Mouse (Mus musculus) heart, postnatal 10 days (tissue): ENCODE measurements at regions not wholly inside any gene's neighbourhood (a gene's known extent, or its start where the extent isn't known, plus 50 kb on each side); places are given as distances from the start of the nearest gene placed in this dataset.

ENCODE experiments used
- DNase-seq, 2 experiments: peaks; one replicate each; pipeline ENCODE4 v3.0.0; 2021
- intact Hi-C: fragments of 180-260 bp; cut with DNase I; formaldehyde crosslinking; loops from one replicate; pipeline ENCODE4 v1.15.1; 2025

DNA sequence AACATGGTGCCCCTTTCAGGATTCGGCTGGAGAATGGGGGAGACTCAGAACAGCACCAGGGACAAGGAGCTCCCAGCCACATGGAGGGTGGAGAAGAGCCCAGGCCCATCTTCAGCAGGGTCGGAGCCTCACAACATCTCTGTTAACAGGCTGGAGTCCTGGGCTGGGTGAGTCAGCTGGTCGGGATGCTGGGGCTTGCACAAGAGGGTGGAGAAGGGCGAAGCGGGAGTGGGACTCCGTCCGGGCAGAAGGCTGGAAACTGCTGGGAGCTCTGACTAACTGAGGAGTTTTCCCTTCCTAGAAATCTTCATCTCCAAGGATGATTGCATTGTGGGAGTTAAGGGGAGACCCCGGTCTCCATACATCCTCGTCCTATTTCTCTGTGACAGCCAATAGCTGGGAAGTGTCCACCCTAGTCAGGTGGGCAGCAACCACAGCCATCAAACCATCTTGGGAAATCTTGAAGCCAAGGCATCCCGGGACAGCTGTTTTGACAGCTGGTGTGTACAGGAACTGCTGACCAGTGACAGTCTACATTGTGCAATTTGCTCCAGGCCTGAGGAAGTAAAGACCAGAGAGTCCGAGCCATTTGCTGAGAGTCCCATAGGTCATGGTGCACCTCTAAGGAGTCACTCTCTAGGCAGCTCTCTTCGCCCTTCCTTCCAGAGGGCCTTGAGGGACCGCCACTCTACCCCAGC is 247.4 kb downstream of the Bcl11b start:
- intact Hi-C loops = no loop called here
- DNase-seq = peak; percentile 26 to 33

DNA sequence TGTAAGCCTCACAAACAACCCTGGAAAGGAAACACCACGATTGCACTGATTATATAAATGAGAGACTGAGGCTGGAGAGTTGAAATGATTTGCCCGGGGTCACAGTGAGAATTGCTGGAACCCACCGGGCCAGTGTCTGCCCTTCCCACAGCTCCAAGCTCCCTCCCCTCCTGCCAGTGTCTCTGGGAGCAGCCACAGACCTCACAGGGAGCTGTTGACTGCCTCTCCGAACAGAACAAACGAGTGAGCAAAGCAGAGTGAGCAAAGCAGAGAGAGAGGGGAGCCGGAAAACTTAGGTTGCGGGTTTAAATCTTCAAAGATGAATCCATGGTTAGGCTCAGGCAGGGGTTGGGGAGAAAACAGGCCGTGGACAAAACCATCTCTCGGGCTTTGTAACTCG is 246.2 kb downstream of the Bcl11b start:
- intact Hi-C loops = no loop called here
- no peak for DNase-seq

DNA sequence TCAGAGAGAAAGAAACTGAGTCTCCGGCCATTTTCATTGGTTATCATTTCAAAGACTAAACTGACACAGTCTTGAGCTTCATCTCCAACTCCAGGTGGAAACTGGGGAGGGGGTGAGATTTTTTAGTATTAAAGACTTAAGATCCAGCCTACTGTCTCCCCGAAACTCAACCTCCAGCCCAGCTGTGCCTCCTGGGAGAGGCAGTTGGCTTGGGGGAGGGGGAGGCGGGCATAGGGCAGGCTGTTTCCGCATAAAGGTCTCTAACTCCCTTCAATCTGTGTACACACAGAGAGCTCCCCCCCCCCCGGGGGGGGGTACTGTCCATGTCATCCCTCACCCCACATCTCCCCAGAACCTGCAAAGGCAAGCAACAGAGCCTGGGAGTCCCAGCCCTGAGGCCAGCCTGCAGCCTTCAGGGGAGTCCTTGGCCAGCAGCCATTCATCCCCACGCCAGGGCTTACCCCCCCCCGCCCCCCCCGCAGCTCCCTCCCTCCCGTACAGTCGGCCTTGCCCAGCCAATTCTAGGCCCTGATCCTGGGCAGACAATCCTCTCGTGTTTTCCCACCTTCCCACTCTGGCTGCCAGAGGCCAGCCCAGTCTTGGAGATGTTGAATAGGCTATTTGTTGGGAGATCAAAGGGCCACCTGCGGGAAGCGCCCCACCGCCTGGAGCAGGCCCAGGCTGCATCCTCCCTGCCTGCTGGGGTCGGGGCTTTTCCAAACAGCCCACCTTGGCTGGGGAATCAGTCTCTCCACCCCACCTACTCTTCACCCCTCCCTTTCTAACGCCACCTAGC is 245.2 kb downstream of the Bcl11b start:
- intact Hi-C loops = no loop called here
- no peak for DNase-seq

DNA sequence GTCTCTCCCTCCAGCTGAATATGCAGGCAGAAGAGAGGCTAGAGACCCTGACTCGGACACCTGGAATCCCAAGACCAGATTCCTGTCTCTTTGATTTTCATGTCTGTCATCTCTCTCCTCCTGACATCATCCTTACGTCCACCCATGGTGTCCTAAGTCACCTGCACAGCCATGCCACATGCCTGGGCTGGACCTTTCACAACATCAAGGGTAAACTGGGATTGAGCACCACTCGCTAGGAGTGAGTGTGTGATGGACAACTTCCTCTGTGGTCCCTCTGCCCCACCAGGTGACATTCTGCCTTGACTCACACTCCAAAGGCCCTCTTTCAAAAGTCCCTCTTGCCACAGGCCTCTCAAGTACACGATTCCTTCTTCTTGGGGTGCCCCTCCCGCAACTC is 244.1 kb downstream of the Bcl11b start:
- no peak for DNase-seq
- intact Hi-C loops = no loop called here

DNA sequence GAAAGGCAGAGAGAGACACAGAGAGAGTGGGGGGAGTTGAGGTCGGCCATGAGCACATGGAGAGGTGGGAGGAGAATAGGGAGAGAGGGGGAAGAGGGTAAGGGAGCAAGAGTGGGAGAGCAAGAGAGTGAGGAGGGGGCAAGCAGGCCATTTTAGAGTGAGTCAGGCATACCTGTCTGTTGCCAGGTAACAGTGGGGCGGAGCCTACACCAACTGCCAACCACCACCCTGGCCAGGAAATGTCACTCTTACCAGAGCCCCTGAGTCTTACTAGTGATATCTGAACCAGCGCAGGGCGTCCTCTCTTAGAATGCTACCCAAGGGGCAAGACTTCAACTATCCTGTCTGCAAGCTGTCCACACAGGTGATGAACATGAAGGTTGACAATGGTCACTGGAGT is 243.5 kb downstream of the Bcl11b start:
- intact Hi-C loops = no loop called here
- DNase-seq = no peak

DNA sequence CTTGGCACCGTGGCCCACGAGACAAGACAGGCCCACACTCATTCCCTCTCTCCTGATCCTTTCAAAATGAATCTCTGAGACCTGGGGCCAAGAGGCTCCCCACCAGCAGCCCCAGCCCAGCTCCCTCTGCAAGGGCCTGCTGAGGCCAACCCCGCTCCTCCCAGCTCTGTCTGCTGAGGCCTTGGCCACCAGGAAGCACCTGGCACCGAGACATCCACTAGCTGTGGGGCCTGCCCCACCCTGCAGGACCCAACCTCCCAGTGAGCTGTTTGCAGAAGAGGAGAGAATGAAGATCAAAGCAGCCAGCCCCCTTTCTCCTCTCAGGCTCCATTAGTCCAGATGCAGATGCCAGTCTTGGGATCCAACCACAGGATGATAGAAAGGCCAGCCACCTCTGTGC is 241.3 kb downstream of the Bcl11b start:
- intact Hi-C loops = no loop called here
- DNase-seq = no peak

DNA sequence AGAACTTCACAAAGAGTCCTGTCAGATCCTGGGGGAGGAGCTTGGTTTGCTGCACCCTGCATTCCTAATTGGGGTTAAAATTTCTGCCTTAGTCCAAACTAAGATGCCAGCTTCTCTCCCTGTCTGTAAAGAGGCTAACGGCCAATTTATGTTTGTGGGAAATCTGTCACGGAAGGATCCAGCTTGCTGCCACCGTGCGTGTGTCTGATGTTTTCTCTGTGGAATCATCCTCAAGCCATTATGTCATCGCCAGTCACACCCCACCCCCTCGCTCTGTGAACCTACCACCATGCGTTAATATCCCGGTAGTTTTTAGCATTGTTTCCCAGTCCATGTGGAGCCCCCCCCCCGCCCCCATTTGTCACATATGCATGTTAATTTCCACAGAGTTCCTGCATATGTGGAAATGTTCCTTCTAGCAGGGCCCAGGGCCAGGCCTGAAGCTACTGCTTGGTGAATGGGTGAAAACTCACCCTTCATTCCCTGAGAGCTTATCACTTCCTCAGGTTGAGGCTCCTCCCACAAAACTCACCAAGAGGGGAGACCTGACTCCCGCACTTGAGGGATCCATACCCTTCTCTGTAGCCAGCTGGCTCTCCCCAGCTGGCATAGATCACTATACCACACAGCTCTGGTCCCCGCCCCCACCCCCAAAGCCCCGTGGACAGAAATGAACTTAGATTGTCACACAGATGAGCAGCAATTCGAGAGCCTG is 233.4 kb downstream of the Bcl11b start:
- intact Hi-C loops = no loop called here
- no peak for DNase-seq

DNA sequence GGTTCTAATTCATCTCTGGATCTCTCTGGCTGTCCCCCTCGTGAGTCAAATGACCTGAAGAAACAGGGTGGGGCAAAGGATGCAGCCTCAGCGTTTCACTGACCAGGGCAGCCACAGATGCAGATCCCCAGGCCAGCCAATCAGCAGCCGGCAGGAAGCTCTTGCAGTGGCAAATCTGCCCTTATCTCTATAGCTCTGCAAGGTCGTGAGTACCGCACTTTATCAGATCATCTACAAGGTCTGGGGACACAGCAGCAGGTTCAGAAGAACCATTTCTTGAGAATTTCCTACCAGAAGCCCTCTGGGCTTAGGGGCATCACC is 232.9 kb downstream of the Bcl11b start:
- intact Hi-C loops = no loop called here
- DNase-seq = no peak

DNA sequence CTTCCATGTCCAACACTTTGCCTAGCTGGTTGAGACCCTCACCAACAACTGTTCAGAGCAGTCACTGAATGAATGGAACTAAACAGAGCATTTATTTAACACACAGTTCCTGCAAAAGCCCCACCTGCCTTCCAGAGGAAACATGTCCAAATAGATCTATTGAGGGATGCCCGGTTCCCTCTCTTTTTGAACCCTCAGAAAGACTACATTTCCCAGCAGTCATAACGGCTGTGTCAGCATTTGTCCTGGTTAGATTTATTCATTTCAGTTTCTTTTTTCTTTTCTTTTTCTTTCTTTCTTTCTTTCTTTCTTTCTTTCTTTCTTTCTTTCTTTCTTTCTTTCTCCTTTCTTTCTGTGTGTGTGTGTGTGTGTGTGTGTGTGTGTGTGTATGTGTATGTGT is 232.1 kb downstream of the Bcl11b start:
- no peak for DNase-seq
- intact Hi-C loops = no loop called here

DNA sequence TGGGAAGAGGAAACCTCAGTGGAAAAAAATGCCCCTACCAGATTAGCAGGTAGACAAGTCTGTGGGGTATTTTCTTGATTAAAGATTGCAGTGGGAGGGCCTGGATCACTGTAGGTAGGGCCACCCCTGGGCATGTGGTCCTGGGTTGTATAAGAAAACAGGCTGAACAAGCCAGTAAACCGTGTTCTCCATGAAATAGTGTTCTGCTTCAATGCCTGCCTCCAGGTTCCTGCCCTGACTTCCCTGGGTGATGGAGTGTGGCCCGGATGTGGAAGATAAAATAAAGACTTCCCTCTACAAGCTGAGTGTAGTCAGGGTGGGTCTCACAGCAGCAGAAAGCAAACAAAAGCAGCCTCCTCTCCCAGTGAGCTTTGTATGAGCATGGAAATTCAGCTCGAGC is 231.6 kb downstream of the Bcl11b start:
- intact Hi-C loops = no loop called here
- DNase-seq = no peak

DNA sequence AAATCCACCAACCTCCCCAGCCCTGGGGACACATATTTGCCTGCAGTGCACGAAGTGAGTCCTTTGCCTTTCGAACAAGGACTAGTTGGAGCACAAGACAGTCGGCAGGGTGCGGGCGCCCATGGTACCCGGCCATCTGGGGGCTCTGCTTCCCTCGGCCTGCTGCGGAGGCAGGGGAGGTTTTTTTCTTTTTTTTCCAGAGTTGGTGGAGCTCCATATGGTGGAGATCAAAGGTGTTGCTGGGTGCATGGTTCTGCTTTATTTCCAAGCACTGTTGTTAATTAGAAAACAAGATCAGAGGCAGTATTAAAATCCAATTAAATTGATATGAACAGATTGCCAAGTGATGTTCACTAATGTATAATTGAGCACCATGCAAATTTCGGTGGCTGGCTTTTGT is 225.4 kb downstream of the Bcl11b start:
- intact Hi-C loops = no loop called here
- no peak for DNase-seq

DNA sequence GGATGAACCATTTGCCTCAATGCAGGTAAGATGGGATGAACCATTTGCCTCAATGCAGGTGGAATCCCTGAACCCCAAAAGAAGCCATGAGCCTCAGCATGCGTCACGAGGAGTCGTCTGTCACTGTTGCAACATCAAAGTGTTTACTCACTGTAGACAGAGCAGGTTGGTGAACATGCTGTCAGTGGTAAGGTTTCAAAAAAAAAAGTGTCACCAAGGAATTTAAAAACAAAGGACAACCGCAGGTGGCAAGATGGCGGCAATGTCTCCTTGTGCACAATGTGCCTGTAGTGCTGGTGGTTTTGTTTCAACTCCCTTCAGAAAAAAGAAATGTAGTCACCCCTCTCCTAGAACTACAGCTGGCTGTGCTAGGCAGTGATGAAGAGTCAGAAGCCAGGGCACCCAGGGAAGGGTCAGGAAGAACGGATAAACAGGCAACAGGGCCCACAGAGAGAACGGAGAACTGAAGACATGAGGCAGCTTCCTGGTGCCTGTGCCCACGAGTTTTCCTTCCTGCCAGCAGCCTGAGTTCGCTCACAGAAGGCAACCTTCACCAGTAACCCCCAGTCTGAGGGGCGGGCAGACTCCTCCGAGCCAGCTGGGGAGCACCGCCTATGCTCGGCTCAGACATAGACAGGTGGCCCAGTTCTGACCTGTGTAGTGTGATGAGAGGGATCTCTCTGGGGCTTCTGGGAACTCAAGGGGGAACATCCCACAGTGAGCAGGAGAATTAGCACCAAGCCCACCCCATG is 223.9 kb downstream of the Bcl11b start:
- intact Hi-C loops = no loop called here
- no peak for DNase-seq

DNA sequence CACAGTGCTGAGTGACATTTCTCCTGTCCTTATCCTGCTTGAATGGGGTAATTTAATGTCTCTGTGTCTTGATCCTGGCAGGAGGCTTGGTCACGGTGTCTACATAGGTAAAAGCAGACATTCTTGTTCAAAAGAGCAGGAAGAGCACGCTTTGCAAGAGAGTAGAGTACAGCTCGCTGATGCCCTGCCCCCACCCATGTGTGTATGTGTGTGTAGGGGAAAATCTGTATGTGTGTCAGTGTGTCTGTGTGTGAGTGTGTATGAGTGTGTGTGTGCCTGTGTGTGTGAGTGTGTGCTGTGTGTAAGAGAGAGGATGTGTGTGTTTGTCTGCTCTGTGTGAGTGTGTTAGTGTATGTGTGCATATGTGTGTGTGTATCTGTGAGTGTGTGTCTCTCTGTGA is 221.3 kb downstream of the Bcl11b start:
- DNase-seq = no peak
- intact Hi-C loops = no loop called here

DNA sequence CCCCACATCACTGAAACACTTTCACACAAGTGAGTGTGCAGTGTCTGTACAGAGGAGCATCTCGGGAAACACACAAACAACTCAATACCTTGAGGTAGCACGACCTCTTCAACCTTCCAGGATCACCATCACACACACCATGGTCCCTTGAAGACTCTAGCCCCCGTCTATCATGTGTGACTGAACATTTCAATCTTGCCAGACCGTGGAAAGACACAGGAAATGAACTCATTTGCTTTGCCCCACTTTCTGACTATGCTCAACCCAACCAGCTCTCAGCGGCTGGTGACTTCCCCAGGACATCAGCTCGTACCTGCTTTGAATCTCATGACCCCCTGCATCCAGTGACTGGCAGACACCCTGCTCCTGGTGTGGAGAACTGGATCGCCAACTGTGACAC is 219.6 kb downstream of the Bcl11b start:
- intact Hi-C loops = no loop called here
- DNase-seq = no peak

DNA sequence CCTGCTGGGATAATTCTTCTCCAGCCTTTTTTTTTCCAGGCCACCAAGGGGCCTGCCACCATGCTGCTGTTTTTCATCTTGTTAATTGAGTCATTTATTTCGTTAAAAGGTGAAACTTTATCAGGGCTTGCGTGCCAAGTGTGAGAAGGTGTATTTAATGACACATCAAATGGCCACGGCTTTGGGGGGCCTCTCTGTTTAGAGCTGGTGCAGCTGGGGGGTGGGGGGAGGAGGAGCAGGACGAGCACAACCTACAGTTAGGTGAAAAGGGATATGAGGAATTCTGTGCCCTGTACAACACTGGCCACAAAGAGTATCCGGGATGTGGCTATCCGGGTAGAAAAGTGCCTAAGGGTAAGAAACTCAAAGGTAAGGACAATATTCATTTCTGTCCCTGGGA is 213.6 kb downstream of the Bcl11b start:
- DNase-seq = no peak
- intact Hi-C loops = no loop called here

DNA sequence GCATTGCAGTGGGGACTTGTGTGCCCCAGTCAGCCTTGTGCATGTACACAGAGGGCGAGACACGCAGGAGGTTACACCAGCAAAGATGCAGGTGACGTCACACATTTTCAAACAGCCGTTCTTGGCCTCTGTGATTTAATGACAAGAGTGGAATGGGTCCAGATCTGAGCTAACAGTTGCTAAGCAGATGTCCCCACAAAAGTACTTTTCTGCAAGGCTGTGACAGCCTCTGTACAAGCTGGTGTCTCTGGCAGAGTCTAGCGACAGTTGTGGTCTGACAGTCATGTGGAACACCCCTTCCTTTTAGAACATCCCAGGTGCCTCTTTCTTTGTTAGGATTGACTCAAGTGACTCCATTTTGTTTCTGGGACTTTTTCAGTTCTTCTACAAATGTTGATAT is 203.1 kb downstream of the Bcl11b start:
- no peak for DNase-seq
- intact Hi-C loops = no loop called here

DNA sequence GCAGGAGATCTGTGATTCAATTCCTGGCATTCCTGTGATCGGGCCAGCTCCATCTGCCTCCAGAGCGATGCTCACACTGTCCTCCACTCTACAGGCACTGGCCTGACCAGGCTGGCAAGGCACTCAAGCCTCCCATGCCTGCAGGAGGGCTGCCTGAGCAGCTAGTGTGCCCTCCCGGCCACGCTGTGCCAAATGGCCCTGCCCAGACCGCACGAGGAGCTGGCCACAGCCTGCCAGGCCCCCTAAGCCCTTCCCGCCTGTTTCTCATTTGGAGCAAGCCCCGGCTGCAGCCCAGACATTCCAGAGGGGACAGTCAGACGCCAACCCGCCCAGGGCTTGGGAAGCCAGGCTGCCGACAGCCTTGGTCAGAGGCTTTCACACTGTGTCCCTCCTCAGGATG is 195.8 kb downstream of the Bcl11b start:
- intact Hi-C loops = no loop called here

DNA sequence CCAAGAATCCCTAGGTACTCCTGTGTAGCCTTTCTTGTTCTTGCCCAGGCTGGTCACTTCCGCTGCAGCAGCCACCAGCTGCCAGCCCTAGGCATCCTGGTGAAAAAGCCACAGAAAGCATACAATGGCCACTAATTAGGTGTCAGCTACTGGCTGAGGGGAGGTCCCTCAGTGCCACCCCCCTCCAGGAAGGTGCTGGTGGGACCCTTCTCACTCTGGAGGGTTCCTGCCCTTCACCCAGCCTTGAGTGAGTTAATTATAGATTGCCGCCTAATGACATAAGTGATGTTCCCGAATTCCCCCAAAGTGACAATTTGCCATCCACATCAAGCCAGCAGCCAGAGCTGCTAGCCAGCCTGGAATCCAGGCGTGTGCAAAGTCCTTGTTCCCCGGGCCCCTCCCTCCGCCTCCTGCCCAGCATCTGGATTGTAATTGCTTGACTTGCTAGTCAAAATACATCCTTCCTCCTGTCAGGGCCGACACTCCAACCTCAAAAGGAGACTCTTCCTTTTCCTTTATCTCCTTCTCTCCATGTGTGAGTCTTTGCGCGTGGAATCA is 195.2 kb downstream of the Bcl11b start:
- DNase-seq = no peak
- intact Hi-C loops = no loop called here

More for the DNA sequence above, 195.8 kb downstream of the Bcl11b start:
- peak; percentile 18 to 32 for DNase-seq

DNA sequence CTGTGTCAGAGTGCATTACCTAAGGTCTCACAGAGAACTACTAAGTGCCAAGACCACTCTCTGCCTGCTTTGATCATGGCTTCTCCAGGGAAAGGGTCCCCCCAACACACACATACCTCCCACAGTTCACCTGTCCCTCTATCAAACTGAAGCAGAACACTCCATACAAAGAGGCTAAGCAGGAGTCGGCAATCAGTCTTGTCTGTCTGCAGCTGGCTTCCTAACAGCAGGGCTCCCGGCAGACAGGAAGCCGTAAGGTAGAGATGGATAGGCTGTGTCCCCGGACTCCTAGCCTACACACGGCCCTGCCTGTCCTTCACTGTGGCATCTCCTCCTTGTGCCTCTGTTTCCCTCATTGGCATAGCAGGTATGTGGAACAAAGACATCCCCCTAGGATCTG is 192.2 kb downstream of the Bcl11b start:
- DNase-seq = no peak
- intact Hi-C loops = no loop called here

DNA sequence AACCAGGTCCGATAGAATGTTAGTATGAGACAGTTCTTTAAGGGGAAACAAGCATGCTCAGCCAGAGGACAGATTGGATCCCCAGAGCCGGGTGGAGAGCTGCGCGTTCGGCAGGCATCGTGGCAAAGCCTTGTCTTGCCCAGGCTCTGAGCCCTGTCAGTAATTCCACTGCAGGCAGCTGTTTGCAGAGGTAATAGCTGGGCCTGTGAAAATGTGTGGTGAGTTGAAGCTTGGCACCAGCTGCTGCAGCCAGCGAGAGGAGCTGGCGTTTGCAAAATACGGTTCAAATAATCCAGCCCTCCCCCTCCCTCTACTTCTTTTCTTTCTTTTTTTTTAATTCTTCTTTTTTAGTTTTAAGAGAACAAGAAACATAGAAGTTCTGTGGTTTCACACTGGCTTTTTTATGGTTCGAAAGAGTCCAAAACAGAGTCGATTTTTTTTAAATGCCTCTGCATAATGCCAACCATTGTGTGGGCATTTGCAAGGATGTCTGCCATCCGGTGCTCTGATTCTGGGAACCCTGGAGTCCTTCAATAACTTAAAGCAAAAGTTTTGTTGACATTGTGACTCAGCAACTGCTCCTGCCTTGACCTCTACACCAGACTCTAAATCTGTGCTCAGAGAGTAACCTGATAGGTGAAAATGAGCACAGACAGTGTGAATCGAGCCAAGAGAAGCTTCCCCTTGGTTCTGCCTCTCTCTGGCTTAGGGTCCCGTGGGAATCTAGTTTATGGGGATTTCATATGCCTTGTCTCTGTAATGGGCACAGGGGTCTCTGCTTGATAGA is 190.7 kb downstream of the Bcl11b start:
- intact Hi-C loops = no loop called here
- DNase-seq = no peak
